Mouse (Mus musculus) liver, embryonic 14.5 days (tissue): ENCODE results near the gene Crtac1.

Source experiments
- CTCF ChIP-seq: IDR thresholded peaks from 2 replicates; pipeline ENCODE4 v1.5.1; 2016; ENCODE audit warnings: antibody characterized with exemption, low read depth, control low read depth
- EP300 ChIP-seq: IDR thresholded peaks from 2 replicates; pipeline ENCODE4 v1.6.1; 2016; ENCODE audit warnings: antibody characterized with exemption, low read depth

DNA sequence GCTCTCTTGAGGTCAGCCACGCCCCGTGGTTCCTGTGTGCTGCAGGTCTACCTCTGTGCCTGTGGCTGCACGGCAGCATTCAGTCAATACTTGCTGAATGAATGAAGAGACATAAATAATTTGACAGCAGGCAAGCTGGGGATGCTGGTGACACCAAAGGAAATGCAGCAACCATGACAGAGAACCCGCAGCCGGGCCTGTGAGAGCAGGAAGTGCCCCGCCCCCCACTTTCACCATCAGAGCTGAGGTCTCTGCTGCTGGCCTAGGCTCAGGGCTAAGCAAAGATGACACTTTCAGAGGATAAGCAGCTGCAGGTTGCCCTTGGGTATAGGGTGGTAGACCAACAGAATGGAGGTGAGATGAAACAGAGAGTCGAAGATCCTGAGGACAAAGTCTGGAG lies 125.4 kb downstream of the Crtac1 start:
- TF ChIP-seq CTCF (no peak), EP300 (no peak)
